Mouse (Mus musculus) induced T-regulatory cell, adult 2 months (primary cell): ENCODE results near the gene Gm17349.

Source experiments
- DNase-seq: peaks from one replicate; pipeline ENCODE4 v3.0.0-alpha.2; 2012; ENCODE audit warnings: low read depth

Gene Gm17349

GRCm38 (mm10) chr15:99661121-99661830, 44.0 kb downstream of the Gm17349 start:
- no peak for DNase-seq

GRCm38 (mm10) chr15:99658437-99658836, 46.9 kb downstream of the Gm17349 start:
- DNase-seq, result peak; percentile 24

GRCm38 (mm10) chr15:99655956-99656355, 49.3 kb downstream of the Gm17349 start:
- DNase-seq, result no peak

- no peak for DNase-seq
These were observed 51.4 kb downstream of the Gm17349 start for GRCm38 (mm10) chr15:99653876-99654275.

DNA sequence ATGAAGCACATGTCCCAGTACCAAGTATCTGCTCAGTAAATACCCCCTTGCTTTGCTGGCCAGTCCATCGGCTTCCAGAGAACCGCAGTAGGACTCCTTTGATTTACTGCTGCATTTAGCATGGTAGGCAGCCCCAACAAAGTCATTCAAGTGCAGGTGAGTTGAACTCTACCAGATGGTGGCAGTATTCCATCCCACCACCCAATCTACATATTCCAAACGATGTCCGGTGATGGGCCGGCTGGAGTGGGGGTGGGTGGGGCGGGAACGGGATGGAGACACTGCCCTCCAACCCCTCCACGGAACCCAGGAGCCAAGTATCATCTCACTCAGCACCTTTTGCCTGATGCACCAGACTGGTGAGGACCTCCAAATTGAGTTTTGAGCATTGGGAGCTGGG, 52.0 kb downstream of the Gm17349 start:
- peak; percentile 68 for DNase-seq
